Mouse (Mus musculus): ENCODE data around the gene Rtn4.

DNA sequence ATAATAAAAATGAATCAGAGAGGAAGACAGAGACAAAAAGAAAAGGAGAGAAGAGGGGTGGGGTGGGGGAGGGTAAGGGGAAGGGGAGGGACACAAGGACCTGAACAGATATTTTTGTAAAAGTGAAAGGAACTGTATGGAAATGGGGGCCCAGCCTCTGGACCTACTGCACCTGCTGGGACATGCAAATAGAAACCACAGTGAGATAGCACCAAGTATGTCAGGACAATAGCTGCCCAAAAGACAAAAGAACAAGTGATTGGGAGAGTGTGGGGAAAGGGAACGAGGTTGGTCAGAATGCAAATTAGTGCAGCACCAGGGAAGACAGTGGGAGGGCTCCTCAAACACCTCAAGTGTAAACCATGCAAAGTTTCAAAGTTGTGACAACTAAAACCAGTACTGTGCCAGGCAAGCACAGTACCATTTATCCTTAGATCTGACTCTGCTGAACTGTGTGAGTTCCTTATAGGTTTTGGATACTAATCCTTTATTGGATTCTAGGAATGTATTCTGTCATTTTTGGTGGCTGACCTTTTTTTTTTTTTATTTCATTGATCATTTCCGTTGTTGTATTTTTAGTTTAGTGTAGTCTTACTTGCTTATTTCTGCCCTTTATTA is 86.8 kb downstream of the Rtn4 start:
- TF ChIP-seq CTCF (IDR thresholded peaks at IDR 0.05; ENCODE audit: insufficient read depth, low read depth, low read length) (no peak), POLR2A (IDR thresholded peaks at IDR 0.05; ENCODE audit: insufficient read depth, low read depth, low read length) (no peak)
